Mouse (Mus musculus): ENCODE measurements around the gene Rbl2.

The Rbl2 gene

GRCm38 (mm10) chr8:91170152-91170551 is 100.3 kb downstream of the Rbl2 start:
- DNase-seq (ENCODE audit: low spot score): no peak

DNA sequence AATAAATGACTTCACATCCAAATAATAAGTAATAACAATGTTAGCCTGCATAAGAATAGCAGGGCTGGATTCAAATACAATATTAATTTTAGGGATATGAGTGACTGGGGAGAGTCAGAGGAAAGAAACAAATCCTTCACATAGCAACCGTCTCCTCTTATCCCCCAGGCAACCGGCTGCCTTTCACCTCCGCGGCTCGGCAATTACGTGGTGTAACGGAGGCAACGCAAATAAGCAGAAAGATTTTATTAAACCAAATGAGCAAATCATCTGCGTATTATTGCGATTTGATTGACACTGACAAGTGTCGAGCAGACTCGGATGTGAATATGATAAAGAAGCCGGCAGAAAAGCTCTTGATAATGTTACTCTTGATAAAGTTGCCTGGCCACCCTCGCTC is 101.1 kb downstream of the Rbl2 start:
- DNase-seq (ENCODE audit: low spot score): no peak

- DNase-seq (ENCODE audit: low spot score): no peak
Observed at GRCm38 (mm10) chr8:91171605-91172004, 101.7 kb downstream of the Rbl2 start.

Measured in ovary, postnatal 10 days (tissue).